Mouse (Mus musculus): ENCODE measurements around the gene Ccdc115.
A peak's percentile ranks its signal among the peaks of the same experiment; 100 is the strongest.

DNA sequence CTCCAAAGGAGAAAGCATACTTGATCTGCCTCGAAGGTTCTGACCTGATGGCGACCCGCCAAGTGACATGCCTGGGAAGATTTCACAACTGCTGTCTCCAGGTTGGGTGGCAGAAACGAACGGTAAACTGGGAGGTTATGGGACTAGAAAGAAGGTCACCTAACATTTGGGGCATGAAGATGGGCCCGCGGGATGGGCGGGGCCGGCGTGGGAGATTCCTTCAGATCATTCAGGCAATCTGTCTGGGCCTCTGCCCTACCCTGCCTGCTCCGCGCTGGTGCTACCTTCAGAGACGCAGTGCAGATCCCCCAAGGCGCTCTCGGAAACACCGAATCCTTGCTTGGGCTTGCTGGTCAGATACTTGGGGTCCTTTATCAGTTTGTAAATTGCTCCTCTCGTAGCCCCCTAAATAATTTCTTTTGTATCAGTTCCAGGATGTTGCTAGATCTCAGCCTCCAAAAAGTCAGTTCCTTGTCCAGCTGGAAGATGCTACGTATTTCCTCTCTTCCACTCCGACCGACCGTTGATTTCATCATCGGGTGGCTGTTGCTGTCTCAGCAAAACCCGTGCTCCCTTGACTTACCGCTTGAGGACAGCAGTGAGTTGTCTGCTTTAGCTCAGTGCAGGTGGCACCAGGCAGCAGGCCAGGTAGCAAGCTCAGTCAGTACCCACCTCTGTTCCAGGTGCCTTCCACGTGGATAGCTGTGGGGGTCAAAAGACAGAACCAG is 46.2 kb upstream of the Ccdc115 start:
- TF ChIP-seq CTCF (IDR thresholded peaks at IDR 0.05; ENCODE audit: low read depth, low read length) (peak; percentile 66; the same call in 1 of the 2 replicates), POLR2A (IDR thresholded peaks at IDR 0.05; ENCODE audit: borderline replicate concordance, low read depth, low read length) (no peak)

Measured in bone marrow macrophage, adult 2 months (primary cell).